Mouse (Mus musculus) embryonic facial prominence, embryonic 10.5 days (tissue): ENCODE measurements around the gene Epc2. TPM values are rescaled to one million over a fixed set of nuclear protein-coding genes. Genes with fewer than 3 reads are reported as not detected.
"Not testable (repeated sequence)": the region's sequence is repeated elsewhere in the genome, so short reads cannot be mapped to it uniquely, and the experiment has no call there.

Source experiments
- DNase-seq: peaks from one replicate; pipeline ENCODE4 v3.0.0-alpha.2; 2017; ENCODE audit warnings: low spot score
- H3K27ac ChIP-seq: fragments of 300-500 bp; sonication (generic); replicated peaks from 2 replicates; pipeline ENCODE4 v1.5.1; 2016; ENCODE audit warnings: mild to moderate bottlenecking
- H3K27me3 ChIP-seq: fragments of 300-500 bp; sonication (generic); replicated peaks from 2 replicates; pipeline ENCODE4 v1.6.1; 2016; ENCODE audit warnings: low read depth, mild to moderate bottlenecking; ENCODE audit not compliant: poor library complexity, severe bottlenecking
- H3K36me3 ChIP-seq: fragments of 300-500 bp; sonication (generic); replicated peaks from 2 replicates; pipeline ENCODE4 v1.6.1; 2016; ENCODE audit warnings: mild to moderate bottlenecking, moderate library complexity
- H3K4me1 ChIP-seq: fragments of 300-500 bp; sonication (generic); 2 replicates; pipeline ENCODE4 v1.6.1; 2016
- H3K4me3 ChIP-seq: fragments of 300-500 bp; sonication (generic); 2 replicates; pipeline ENCODE4 v1.5.1; 2016; ENCODE audit warnings: mild to moderate bottlenecking, moderate library complexity
- H3K9me3 ChIP-seq: fragments of 300-500 bp; sonication (generic); 2 replicates; pipeline ENCODE4 v1.6.1; 2016; ENCODE audit warnings: mild to moderate bottlenecking
- WGBS: fragments of 180-500 bp; shearing (Covaris S2); methylation state at CpG from one replicate; pipeline ENCODE4 v1.1.7; 2016; 5-methylcytosine and 5-hydroxymethylcytosine counted together
- polyA plus RNA-seq: library from polyadenylated mRNA; unstranded; fragments of >200 nt; fragmentation: Nextera tagmentation; extraction: Ambion mirVana; gene quantifications from 2 replicates; pipeline ENCODE4 v1.2.1, GENCODE M21; 2016

The Epc2 gene
- polyA plus RNA-seq, 1 experiment from 2014 or later: 8.0 TPM

DNA sequence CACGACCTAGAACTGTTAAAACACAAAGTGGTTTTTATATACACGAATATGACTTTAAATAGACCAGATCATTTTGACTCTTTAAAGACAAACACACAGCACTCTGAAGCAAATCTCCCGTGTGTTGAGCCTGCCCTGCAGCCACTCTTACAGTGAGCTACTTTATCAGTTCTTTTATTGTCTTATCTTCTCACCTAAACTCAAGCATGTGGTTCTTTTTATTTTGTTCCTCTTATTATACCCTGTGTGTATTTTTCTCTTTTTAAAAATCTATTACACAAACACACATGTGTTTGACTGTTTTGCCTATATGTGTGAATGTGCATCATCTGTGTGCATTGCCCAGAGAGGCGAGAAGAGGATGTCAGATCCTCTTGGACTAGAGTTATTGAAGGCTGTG, 50.1 kb downstream of the Epc2 start:
- WGBS: 73% methylated on average over 4 of the region's 4 CpGs
- H3K36me3 ChIP-seq: 0 out of 2 replicates have a peak, but pooled peaks cover 3% of the 10 kb centered on the region
- DNase-seq: no peak
- H3K27me3 ChIP-seq: no peaks in the 10 kb centered on the region
- no peak overlapping the region for H3K27ac ChIP-seq
- no peaks in the 10 kb centered on the region for H3K9me3 ChIP-seq
- H3K4me1 ChIP-seq: no peaks in the 10 kb centered on the region
- no peak overlapping the region for H3K4me3 ChIP-seq

DNA sequence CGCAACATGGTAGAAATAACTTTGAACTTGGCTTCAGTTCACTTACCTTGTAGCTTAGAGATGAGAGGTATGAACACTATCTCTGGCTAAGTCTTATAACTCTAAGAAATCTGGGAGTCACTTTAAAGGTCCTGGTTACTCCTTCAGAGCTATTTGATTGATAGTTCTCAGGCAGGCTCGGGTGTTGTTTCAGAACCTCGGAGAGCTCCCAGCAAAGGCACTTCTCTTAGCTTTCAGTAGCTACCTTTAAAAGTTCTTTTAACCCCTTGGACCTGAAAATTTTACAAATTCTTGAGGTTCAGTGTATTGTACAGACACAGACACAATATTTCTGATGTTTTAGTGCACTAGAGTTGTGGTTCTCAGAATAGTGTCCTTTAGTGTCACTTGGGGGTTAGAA, 52.3 kb downstream of the Epc2 start:
- Histone ChIP-seq H3K9me3 (no peaks in the 10 kb centered on the region), H3K27ac (no peak overlapping the region), H3K27me3 (no peaks in the 10 kb centered on the region), H3K4me1 (no peaks in the 10 kb centered on the region), H3K4me3 (no peak overlapping the region), H3K36me3 (0 out of 2 replicates have a peak, but pooled peaks cover 3% of the 10 kb centered on the region)
- WGBS: 54% methylated on average over 3 of the region's 3 CpGs
- peak; percentile 51 for DNase-seq

DNA sequence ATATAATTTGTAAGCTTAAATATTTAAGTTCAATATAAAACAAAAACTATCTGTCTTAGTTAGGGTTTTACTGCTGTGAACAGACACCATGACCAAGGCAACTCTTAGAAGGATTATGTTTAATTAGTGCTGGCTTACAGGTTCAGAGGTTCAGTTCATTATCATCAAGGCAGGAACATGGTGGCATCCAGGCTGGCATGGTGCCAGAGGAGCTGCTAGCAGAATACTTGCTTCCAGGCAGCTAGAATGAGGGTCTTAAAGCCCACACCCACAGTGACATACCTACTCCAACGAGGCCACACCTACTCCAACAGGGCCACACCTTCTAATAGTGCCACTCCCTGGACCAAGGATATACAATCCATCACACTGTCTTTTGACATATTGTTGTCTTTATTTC, 53.9 kb downstream of the Epc2 start:
- DNase-seq, H3K9me3 ChIP-seq: not testable (repeated sequence)

DNA sequence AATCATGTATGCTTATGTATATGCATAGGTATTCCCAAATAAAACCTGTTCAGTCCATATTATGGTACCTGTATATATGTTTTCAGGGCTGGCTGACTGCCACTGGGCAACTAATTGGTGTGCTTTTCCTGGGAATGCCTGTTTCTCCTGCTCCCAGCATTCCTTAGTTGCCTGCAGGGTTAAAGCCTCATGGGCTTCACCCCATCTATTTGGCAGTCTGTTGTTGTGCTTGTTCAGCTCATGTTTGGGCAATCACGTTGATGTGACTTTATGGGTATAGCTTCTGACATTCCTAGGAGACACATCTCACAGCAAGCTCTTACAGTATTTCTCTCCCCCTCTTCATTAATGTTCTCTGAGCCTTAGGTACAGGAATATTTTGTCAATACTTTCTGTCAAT, 59.5 kb downstream of the Epc2 start:
- Histone ChIP-seq H3K4me3 (no peak overlapping the region), H3K4me1 (peaks cover 17% of the 10 kb centered on the region), H3K9me3 (no peaks in the 10 kb centered on the region), H3K27me3 (no peaks in the 10 kb centered on the region), H3K27ac (no peak overlapping the region), H3K36me3 (peaks cover 4% of the 10 kb centered on the region; the same call in 1 of the 2 replicates)
- DNase-seq: no peak
- WGBS: 41% methylated on average over 1 of the region's 1 CpGs

More for the DNA sequence above, 53.9 kb downstream of the Epc2 start:
- H3K36me3 ChIP-seq, H3K27ac ChIP-seq, H3K4me3 ChIP-seq, H3K4me1 ChIP-seq, H3K27me3 ChIP-seq: not testable (repeated sequence)
- 95% methylated on average over 1 of the region's 1 CpGs for WGBS

DNA sequence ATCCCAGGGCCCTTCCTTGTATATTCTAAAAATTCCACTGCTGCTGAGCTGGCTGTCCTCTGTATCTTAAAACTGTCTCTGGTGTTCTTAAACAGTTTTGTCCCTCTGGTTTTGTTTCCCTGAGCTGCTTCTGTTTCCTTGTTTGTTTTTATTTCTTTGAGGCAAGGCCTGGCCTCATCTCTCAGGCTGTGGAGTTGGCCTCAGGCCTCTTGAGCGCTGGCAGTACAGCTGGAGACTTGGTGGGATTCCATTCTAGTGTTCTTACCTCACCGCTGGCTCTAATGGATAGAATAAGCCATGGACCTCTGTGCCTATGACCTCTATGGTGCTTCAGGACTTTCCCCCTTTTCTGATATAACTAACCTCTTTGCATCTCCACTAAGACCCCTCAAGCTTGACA, 64.7 kb downstream of the Epc2 start:
- peaks cover 8% of the 10 kb centered on the region; the same call in 1 of the 2 replicates for H3K36me3 ChIP-seq
- no peaks in the 10 kb centered on the region for H3K9me3 ChIP-seq
- WGBS: 66% methylated on average over 2 of the region's 2 CpGs
- peaks cover 7% of the 10 kb centered on the region for H3K4me1 ChIP-seq
- H3K27me3 ChIP-seq: no peaks in the 10 kb centered on the region
- no peak overlapping the region for H3K27ac ChIP-seq
- no peak overlapping the region for H3K4me3 ChIP-seq
- DNase-seq: no peak

DNA sequence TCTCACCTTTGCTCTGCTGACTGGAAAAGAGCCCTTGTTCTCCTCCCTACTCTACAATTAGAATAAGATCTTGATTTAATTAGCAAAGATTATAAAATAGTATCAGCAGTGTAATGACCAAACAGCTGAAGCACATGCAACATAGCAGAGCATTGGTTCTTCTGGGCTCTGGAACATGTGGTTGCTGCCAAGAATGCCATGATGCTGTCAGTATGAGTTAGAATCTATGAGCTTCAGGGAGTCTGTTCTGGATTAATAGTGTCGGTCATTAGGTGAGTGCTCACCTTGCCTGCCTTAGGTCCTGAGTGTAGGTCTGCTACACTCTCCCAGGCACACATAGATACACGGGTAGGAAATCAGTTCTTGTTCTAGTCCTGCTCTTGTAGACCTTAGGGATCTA, 69.1 kb downstream of the Epc2 start:
- Histone ChIP-seq H3K27me3 (no peaks in the 10 kb centered on the region), H3K4me1 (peaks cover 5% of the 10 kb centered on the region), H3K4me3 (no peak overlapping the region), H3K27ac (no peak overlapping the region), H3K36me3 (peaks cover 29% of the 10 kb centered on the region), H3K9me3 (no peaks in the 10 kb centered on the region)
- no peak for DNase-seq
- WGBS: 86% methylated on average over 2 of the region's 2 CpGs

DNA sequence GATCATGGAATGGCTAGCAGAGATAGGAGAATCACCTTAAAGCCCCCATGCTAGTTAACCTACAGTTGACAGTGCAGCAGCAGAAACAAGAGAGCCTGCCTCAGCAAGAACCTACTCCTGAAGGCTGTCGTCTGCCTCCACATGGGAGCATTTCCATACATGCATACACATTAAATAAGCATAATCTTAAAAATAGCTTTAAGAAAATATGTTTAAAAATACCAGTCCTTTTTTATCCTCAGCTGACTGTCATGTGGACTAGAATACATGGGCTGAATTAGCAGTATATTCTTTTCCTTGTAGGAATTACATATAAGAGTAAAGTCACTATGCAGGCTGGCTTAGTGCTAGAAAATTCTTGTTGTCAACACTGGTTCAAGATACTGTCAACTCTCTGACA, 69.7 kb downstream of the Epc2 start:
- Histone ChIP-seq H3K4me1 (0 out of 2 replicates have a peak, but pooled peaks cover under 1% of the 10 kb centered on the region), H3K27ac (no peak overlapping the region), H3K4me3 (no peak overlapping the region), H3K27me3 (no peaks in the 10 kb centered on the region), H3K9me3 (no peaks in the 10 kb centered on the region), H3K36me3 (peaks cover 27% of the 10 kb centered on the region)
- WGBS: 88% methylated on average over 1 of the region's 1 CpGs
- DNase-seq: no peak

DNA sequence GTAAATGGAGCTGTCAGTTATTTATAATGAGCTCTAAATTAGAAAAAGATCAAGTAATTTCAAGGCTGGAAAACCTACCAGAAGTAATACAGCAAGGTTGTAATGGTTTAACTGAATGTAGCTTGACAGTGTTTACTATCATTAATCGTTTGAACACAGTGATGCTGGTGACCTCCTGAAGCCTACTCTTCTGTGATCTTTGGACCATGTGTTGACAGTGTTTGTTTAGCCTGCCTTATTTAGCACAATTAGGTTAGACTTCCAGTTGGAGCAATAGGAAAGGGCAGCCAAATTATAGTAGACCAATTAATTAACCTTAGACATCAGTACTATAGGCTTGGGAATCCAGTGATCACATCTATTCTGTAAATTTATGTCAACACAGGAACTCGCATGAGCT, 70.3 kb downstream of the Epc2 start:
- peaks cover 24% of the 10 kb centered on the region for H3K36me3 ChIP-seq
- H3K4me3 ChIP-seq: no peak overlapping the region
- H3K9me3 ChIP-seq: no peaks in the 10 kb centered on the region
- no peaks in the 10 kb centered on the region for H3K4me1 ChIP-seq
- H3K27me3 ChIP-seq: no peaks in the 10 kb centered on the region
- DNase-seq: no peak
- WGBS: 82% methylated on average over 2 of the region's 2 CpGs
- H3K27ac ChIP-seq: no peak overlapping the region

DNA sequence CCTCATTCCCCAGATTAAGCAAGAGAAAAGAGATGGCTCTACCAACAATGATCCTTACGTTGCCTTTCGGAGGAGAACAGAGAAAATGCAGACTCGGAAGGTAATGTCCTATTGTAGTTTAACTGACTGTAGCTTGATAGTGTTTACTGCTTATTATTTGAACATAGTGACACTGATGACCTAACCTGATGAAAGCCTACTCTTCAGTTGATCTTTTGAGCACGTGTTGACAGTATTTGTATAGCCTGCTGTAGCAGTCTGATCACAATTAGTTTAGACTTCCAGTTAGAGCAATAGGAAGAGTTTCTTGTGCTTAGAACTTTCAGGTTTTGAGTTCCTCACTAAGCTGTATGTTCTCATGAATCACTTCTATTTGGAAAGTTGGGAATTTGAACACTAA, 71.3 kb downstream of the Epc2 start:
- Histone ChIP-seq H3K36me3 (peaks cover 24% of the 10 kb centered on the region), H3K27me3 (no peaks in the 10 kb centered on the region), H3K9me3 (no peaks in the 10 kb centered on the region), H3K4me1 (no peaks in the 10 kb centered on the region), H3K4me3 (no peak overlapping the region), H3K27ac (no peak overlapping the region)
- WGBS: 81% methylated on average over 4 of the region's 4 CpGs
- DNase-seq: no peak

DNA sequence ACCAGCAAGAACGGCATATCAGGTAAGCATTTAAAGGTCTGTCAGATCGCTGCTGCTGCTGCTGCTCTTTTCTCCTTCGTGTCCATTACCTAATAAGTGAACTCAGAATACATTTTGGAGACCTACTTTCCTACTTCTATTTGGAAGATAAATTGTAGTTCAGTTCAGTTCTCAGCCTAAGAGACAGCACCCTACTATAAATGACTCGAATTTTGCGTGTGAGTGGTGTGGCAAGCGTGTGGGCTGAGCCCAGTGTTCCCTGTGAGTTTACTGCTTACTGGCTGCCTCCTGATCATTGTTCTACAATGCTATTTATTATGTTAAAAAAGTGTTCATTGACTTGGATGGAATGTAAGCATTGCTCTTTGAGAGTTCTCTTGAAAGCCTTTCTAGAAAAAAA, 85.9 kb downstream of the Epc2 start:
- no peaks in the 10 kb centered on the region for H3K4me1 ChIP-seq
- no peak for DNase-seq
- peaks cover 44% of the 10 kb centered on the region for H3K36me3 ChIP-seq
- H3K9me3 ChIP-seq: no peaks in the 10 kb centered on the region
- no peaks in the 10 kb centered on the region for H3K27me3 ChIP-seq
- WGBS: 95% methylated on average over 6 of the region's 6 CpGs
- no peak overlapping the region for H3K27ac ChIP-seq
- H3K4me3 ChIP-seq: no peak overlapping the region

DNA sequence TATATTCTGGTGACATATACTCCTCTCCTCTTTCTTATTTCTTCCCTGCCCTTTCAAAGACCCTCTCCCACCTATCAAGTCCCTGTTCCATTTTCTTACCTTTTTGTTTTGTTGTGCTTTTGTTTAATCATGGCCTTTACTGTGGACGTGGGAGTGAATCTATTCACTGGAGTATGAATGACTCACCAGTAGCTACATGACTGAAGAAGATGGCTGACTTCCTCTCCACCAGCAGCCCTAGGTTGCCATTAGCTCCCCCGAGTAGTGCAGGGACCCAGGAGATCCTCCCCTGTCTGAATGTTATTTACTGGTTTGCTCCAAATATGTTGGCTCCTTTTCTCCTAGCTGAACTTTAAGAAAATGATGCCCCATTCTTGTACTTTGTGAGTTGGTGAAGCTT, 86.8 kb downstream of the Epc2 start:
- no peak for DNase-seq
- no peak overlapping the region for H3K27ac ChIP-seq
- H3K36me3 ChIP-seq: peaks cover 46% of the 10 kb centered on the region
- 76% methylated on average over 2 of the region's 2 CpGs for WGBS
- H3K27me3 ChIP-seq: no peaks in the 10 kb centered on the region
- H3K4me1 ChIP-seq: no peaks in the 10 kb centered on the region
- no peak overlapping the region for H3K4me3 ChIP-seq
- no peaks in the 10 kb centered on the region for H3K9me3 ChIP-seq

DNA sequence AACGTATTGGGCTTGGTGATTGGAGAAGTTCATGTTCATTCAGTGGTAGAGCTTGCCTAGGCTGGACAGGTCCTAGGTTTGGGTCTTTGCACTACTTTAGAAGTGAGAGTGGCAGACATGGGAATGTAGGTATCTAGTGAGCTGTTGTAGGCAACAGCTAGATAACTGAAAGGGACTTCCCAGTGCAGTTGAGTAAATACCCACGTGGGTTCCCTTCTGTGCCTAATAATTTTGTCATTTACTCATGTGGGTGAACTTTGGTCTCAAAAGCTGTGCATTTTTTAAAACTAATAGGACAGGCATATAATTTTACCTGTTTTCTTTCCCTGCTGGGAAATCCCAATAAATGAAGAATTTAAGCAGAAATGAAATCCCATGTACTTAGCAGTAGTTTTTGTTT, 88.5 kb downstream of the Epc2 start:
- H3K4me1 ChIP-seq: no peaks in the 10 kb centered on the region
- peaks cover 43% of the 10 kb centered on the region for H3K36me3 ChIP-seq
- no peak overlapping the region for H3K27ac ChIP-seq
- WGBS: 87% methylated on average over 2 of the region's 2 CpGs
- no peaks in the 10 kb centered on the region for H3K9me3 ChIP-seq
- no peak for DNase-seq
- no peaks in the 10 kb centered on the region for H3K27me3 ChIP-seq
- H3K4me3 ChIP-seq: no peak overlapping the region

DNA sequence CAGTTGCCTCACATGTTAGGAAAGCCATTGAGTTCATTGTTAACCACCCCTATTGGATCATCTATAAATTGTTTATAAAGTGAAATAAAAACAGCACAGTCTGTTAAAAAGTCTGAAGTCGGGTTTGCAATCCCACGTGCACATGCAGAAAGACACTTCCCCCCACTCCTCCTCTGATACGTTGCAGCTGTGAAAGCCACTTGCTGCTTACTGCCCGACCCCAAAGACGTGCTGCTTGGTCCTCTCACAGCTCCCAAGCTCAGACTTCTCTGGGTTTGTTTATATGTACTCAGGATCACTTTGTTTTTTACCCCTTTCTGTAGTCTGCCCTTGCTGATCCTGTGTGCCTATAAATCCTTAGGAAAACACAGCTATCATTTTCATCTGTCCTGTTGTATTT, 96.5 kb downstream of the Epc2 start:
- no peaks in the 10 kb centered on the region for H3K9me3 ChIP-seq
- no peaks in the 10 kb centered on the region for H3K4me1 ChIP-seq
- no peak overlapping the region for H3K4me3 ChIP-seq
- WGBS: 70% methylated on average over 5 of the region's 5 CpGs
- no peaks in the 10 kb centered on the region for H3K27me3 ChIP-seq
- no peak for DNase-seq
- no peak overlapping the region for H3K27ac ChIP-seq
- H3K36me3 ChIP-seq: peaks cover 70% of the 10 kb centered on the region

DNA sequence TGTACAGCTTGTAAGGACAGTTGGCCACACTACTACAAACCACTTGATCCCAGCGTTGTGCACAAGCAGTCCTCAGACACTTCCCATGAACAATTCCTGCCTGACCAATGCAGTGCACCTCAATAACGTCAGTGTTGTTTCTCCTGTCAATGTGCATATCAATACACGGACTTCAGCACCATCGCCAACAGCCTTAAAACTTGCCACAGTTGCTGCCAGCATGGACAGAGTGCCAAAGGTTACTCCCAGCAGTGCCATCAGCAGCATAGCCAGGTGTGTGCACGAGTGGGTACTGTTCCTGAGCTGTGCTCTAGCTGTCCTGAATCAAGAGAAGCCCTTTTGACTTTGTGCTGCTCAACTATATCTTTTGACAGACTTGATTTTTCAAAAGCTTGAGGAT, 97.2 kb downstream of the Epc2 start:
- Histone ChIP-seq H3K4me1 (no peaks in the 10 kb centered on the region), H3K4me3 (no peak overlapping the region), H3K9me3 (no peaks in the 10 kb centered on the region), H3K27me3 (no peaks in the 10 kb centered on the region), H3K27ac (no peak overlapping the region), H3K36me3 (peaks cover 76% of the 10 kb centered on the region)
- 92% methylated on average over 5 of the region's 5 CpGs for WGBS
- DNase-seq: no peak
